Mouse (Mus musculus) embryonic facial prominence, embryonic 14.5 days (tissue): ENCODE results near the gene Cep128. TPM values are rescaled to one million over a fixed set of nuclear protein-coding genes. Genes with fewer than 3 reads are reported as not detected.
A peak's percentile ranks its signal among the peaks of the same experiment; 100 is the strongest.

Experiments
- ATAC-seq: fragments of 200-750 bp; cut with Nextera tagmentation; 2 replicates; pipeline ENCODE4 v1.8.0; 2017; ENCODE audit warnings: low read depth, moderate number of reproducible peaks, moderate TSS enrichment
- DNase-seq: peaks from one replicate; pipeline ENCODE4 v3.0.0-alpha.2; 2015; ENCODE audit warnings: low spot score
- H3K27ac ChIP-seq: fragments of 300-500 bp; sonication (generic); replicated peaks from 2 replicates; pipeline ENCODE4 v1.5.1; 2014; ENCODE audit warnings: low read depth, mild to moderate bottlenecking, low read length, moderate library complexity
- H3K27me3 ChIP-seq: fragments of 300-500 bp; sonication (generic); replicated peaks from 2 replicates; pipeline ENCODE4 v1.6.1; 2014; ENCODE audit warnings: low read length; ENCODE audit not compliant: control insufficient read depth, insufficient read depth
- H3K36me3 ChIP-seq: fragments of 300-500 bp; sonication (generic); 2 replicates; pipeline ENCODE4 v1.6.1; 2014; ENCODE audit warnings: low read length, mixed read lengths; ENCODE audit not compliant: control insufficient read depth, insufficient read depth
- H3K4me1 ChIP-seq: fragments of 300-500 bp; sonication (generic); 2 replicates; pipeline ENCODE4 v1.6.1; 2014; ENCODE audit warnings: antibody characterized with exemption, low read length; ENCODE audit not compliant: control insufficient read depth, insufficient read depth
- H3K4me2 ChIP-seq: fragments of 300-500 bp; sonication (generic); 2 replicates; pipeline ENCODE4 v1.6.1; 2014; ENCODE audit warnings: low read depth, mild to moderate bottlenecking, low read length, moderate library complexity, mixed read lengths
- H3K4me3 ChIP-seq: fragments of 300-500 bp; sonication (generic); 2 replicates; pipeline ENCODE4 v1.5.1; 2014; ENCODE audit warnings: low read depth, mild to moderate bottlenecking, low read length
- H3K9ac ChIP-seq: fragments of 300-500 bp; sonication (generic); 2 replicates; pipeline ENCODE4 v1.6.1; 2014; ENCODE audit warnings: low read depth, mild to moderate bottlenecking, low read length, moderate library complexity, mixed read lengths
- H3K9me3 ChIP-seq: fragments of 300-500 bp; sonication (generic); 2 replicates; pipeline ENCODE4 v1.6.1; 2016; ENCODE audit warnings: low read length; ENCODE audit not compliant: control insufficient read depth
- WGBS: fragments of 180-500 bp; shearing (Covaris S2); extraction: QIAGEN DNeasy Blood & Tissue Kit; methylation state at CpG from one replicate; pipeline ENCODE4 v1.1.7; 2014; 5-methylcytosine and 5-hydroxymethylcytosine counted together
- polyA plus RNA-seq: library from polyadenylated mRNA; unstranded; fragments of >200 nt; fragmentation: Nextera tagmentation; extraction: Ambion mirVana; gene quantifications from 2 replicates; pipeline ENCODE4 v1.2.1, GENCODE M21; 2014

The Cep128 gene
- polyA plus RNA-seq, 1 experiment from 2014 or later: 8.2 TPM

GRCm38 (mm10) chr12:91056885-91057284, 327.3 kb downstream of the Cep128 start:
- ATAC-seq (no peak), DNase-seq (no peak)
- H3K27me3 ChIP-seq: no peaks in the 10 kb centered on the region
- no peak overlapping the region for H3K4me2 ChIP-seq
- H3K36me3 ChIP-seq: no peaks in the 10 kb centered on the region
- H3K4me1 ChIP-seq: no peaks in the 10 kb centered on the region
- no peak overlapping the region for H3K4me3 ChIP-seq
- WGBS: 90% methylated on average over 10 of the region's 10 CpGs
- no peak overlapping the region for H3K27ac ChIP-seq
- H3K9me3 ChIP-seq: no peaks in the 10 kb centered on the region
- H3K9ac ChIP-seq: no peak overlapping the region

GRCm38 (mm10) chr12:91052301-91052700, 331.9 kb downstream of the Cep128 start:
- H3K27me3 ChIP-seq: no peaks in the 10 kb centered on the region
- WGBS: 67% methylated on average over 3 of the region's 3 CpGs
- DNase-seq: no peak
- H3K27ac ChIP-seq: no peak overlapping the region
- no peaks in the 10 kb centered on the region for H3K36me3 ChIP-seq
- H3K9ac ChIP-seq: no peak overlapping the region
- no peaks in the 10 kb centered on the region for H3K4me1 ChIP-seq
- H3K4me2 ChIP-seq: no peak overlapping the region
- no peak overlapping the region for H3K4me3 ChIP-seq
- no peak for ATAC-seq
- no peaks in the 10 kb centered on the region for H3K9me3 ChIP-seq

GRCm38 (mm10) chr12:91050593-91051325, 333.4 kb downstream of the Cep128 start:
- H3K9ac ChIP-seq: no peak overlapping the region
- no peak for ATAC-seq
- no peaks in the 10 kb centered on the region for H3K36me3 ChIP-seq
- H3K4me2 ChIP-seq: no peak overlapping the region
- no peaks in the 10 kb centered on the region for H3K9me3 ChIP-seq
- no peaks in the 10 kb centered on the region for H3K27me3 ChIP-seq
- H3K4me3 ChIP-seq: no peak overlapping the region
- no peak overlapping the region for H3K27ac ChIP-seq
- no peaks in the 10 kb centered on the region for H3K4me1 ChIP-seq
- WGBS: 75% methylated on average over 9 of the region's 9 CpGs
- peak; percentile 21 for DNase-seq

GRCm38 (mm10) chr12:91041363-91041762, 342.8 kb downstream of the Cep128 start:
- no peaks in the 10 kb centered on the region for H3K36me3 ChIP-seq
- 85% methylated on average over 4 of the region's 4 CpGs for WGBS
- no peak for ATAC-seq

GRCm38 (mm10) chr12:91040267-91040905, 343.8 kb downstream of the Cep128 start:
- H3K4me1 ChIP-seq: no peaks in the 10 kb centered on the region
- 53% methylated on average over 7 of the region's 7 CpGs for WGBS
- no peaks in the 10 kb centered on the region for H3K36me3 ChIP-seq
- ATAC-seq: peak; percentile 79
- no peaks in the 10 kb centered on the region for H3K9me3 ChIP-seq
- no peaks in the 10 kb centered on the region for H3K27me3 ChIP-seq
- no peak overlapping the region for H3K27ac ChIP-seq
- peak; percentile 62 for DNase-seq
- H3K4me3 ChIP-seq: no peak overlapping the region
- no peak overlapping the region for H3K9ac ChIP-seq
- no peak overlapping the region for H3K4me2 ChIP-seq

More at GRCm38 (mm10) chr12:91041363-91041762, 342.8 kb downstream of the Cep128 start:
- Histone ChIP-seq H3K9me3 (no peaks in the 10 kb centered on the region), H3K27me3 (no peaks in the 10 kb centered on the region), H3K4me1 (no peaks in the 10 kb centered on the region), H3K9ac (no peak overlapping the region), H3K4me3 (no peak overlapping the region), H3K27ac (no peak overlapping the region), H3K4me2 (no peak overlapping the region)
- DNase-seq: no peak

- Histone ChIP-seq H3K4me3 (no peak overlapping the region), H3K4me2 (no peak overlapping the region), H3K27ac (no peak overlapping the region), H3K9me3 (no peaks in the 10 kb centered on the region), H3K36me3 (no peaks in the 10 kb centered on the region), H3K9ac (no peak overlapping the region), H3K27me3 (no peaks in the 10 kb centered on the region), H3K4me1 (0 out of 2 replicates have a peak, but pooled peaks cover 2% of the 10 kb centered on the region)
- DNase-seq (peak; percentile 45), ATAC-seq (peak; percentile 50; the same call in 1 of the 2 replicates)
- 64% methylated on average over 5 of the region's 5 CpGs for WGBS
Measured at GRCm38 (mm10) chr12:91029116-91029515, 355.1 kb downstream of the Cep128 start.

- H3K9ac ChIP-seq: no peak overlapping the region
- peak; percentile 67; the same call in 1 of the 2 replicates for ATAC-seq
- 58% methylated on average over 9 of the region's 9 CpGs for WGBS
- peak; percentile 56 for DNase-seq
- no peaks in the 10 kb centered on the region for H3K9me3 ChIP-seq
- H3K4me3 ChIP-seq: no peak overlapping the region
- H3K27me3 ChIP-seq: no peaks in the 10 kb centered on the region
- no peak overlapping the region for H3K4me2 ChIP-seq
- 0 out of 2 replicates have a peak, but pooled peaks cover 2% of the 10 kb centered on the region for H3K4me1 ChIP-seq
- no peaks in the 10 kb centered on the region for H3K36me3 ChIP-seq
- 0 out of 2 replicates have a peak overlapping the region, but pooled peaks have one; percentile 10 for H3K27ac ChIP-seq
Measured at GRCm38 (mm10) chr12:91027681-91028080, 356.5 kb downstream of the Cep128 start.

GRCm38 (mm10) chr12:91027100-91027499, 357.1 kb downstream of the Cep128 start:
- peak; percentile 63 for DNase-seq
- no peak overlapping the region for H3K9ac ChIP-seq
- no peak overlapping the region for H3K4me3 ChIP-seq
- WGBS: 56% methylated on average over 4 of the region's 4 CpGs
- H3K4me1 ChIP-seq: 0 out of 2 replicates have a peak, but pooled peaks cover 2% of the 10 kb centered on the region
- no peaks in the 10 kb centered on the region for H3K9me3 ChIP-seq
- no peak overlapping the region for H3K4me2 ChIP-seq
- ATAC-seq: peak; percentile 41; the same call in 1 of the 2 replicates
- no peaks in the 10 kb centered on the region for H3K27me3 ChIP-seq
- no peaks in the 10 kb centered on the region for H3K36me3 ChIP-seq
- 0 out of 2 replicates have a peak overlapping the region, but pooled peaks have one; percentile 15 for H3K27ac ChIP-seq
